Mouse (Mus musculus) hindbrain, embryonic 16.5 days (tissue): Measurements from ENCODE around the gene Snrpf. TPM values are rescaled to one million over a fixed set of nuclear protein-coding genes. Genes with fewer than 3 reads are reported as not detected.
A peak's percentile ranks its signal among the peaks of the same experiment; 100 is the strongest.
"Not testable (repeated sequence)": the region's sequence is repeated elsewhere in the genome, so short reads cannot be mapped to it uniquely, and the experiment has no call there.

Source experiments
- ATAC-seq: fragments of 200-750 bp; cut with Nextera tagmentation; 2 replicates; pipeline ENCODE4 v1.8.0; 2017; ENCODE audit warnings: moderate TSS enrichment, moderate library complexity
- H3K27ac ChIP-seq: fragments of 300-500 bp; sonication (generic); 2 replicates; pipeline ENCODE4 v1.5.1; 2014; ENCODE audit warnings: low read depth, mild to moderate bottlenecking, control low read depth, low read length, moderate library complexity
- H3K27me3 ChIP-seq: fragments of 300-500 bp; sonication (generic); replicated peaks from 2 replicates; pipeline ENCODE4 v1.6.1; 2014; ENCODE audit warnings: low read length; ENCODE audit not compliant: control insufficient read depth, insufficient read depth
- H3K36me3 ChIP-seq: fragments of 300-500 bp; sonication (generic); 2 replicates; pipeline ENCODE4 v1.6.1; 2014; ENCODE audit warnings: mild to moderate bottlenecking, low read length, moderate library complexity, mixed read lengths; ENCODE audit not compliant: control insufficient read depth, insufficient read depth
- H3K4me1 ChIP-seq: fragments of 300-500 bp; sonication (generic); 2 replicates; pipeline ENCODE4 v1.6.1; 2014; ENCODE audit warnings: low read depth, low read length; ENCODE audit not compliant: control insufficient read depth, insufficient read depth
- H3K4me2 ChIP-seq: fragments of 300-500 bp; sonication (generic); 2 replicates; pipeline ENCODE4 v1.6.1; 2014; ENCODE audit warnings: mild to moderate bottlenecking, low read length, control low read depth, moderate library complexity
- H3K4me3 ChIP-seq: fragments of 300-500 bp; sonication (generic); 2 replicates; pipeline ENCODE4 v1.5.1; 2014; ENCODE audit warnings: mild to moderate bottlenecking, low read length, control low read depth, moderate library complexity
- H3K9ac ChIP-seq: fragments of 300-500 bp; sonication (generic); 2 replicates; pipeline ENCODE4 v1.6.1; 2014; ENCODE audit warnings: low read depth, mild to moderate bottlenecking, control low read depth, low read length, moderate library complexity
- H3K9me3 ChIP-seq: fragments of 300-500 bp; sonication (generic); 2 replicates; pipeline ENCODE4 v1.6.1; 2014; ENCODE audit warnings: mild to moderate bottlenecking, low read length, moderate library complexity; ENCODE audit not compliant: control insufficient read depth
- WGBS: fragments of 180-500 bp; shearing (Covaris S2); extraction: QIAGEN DNeasy Blood & Tissue Kit; methylation state at CpG from one replicate; pipeline ENCODE4 v1.1.7; 2014; 5-methylcytosine and 5-hydroxymethylcytosine counted together
- polyA plus RNA-seq: library from polyadenylated mRNA; unstranded; fragments of >200 nt; fragmentation: Nextera tagmentation; extraction: Ambion mirVana; gene quantifications from 2 replicates; pipeline ENCODE4 v1.2.1, GENCODE M21; 2015

The Snrpf gene
- polyA plus RNA-seq, 1 experiment from 2014 or later = 54.7 TPM

- Histone ChIP-seq H3K4me2 (no peak overlapping the region), H3K4me3 (no peak overlapping the region), H3K27ac (no peak overlapping the region), H3K9me3 (no peaks in the 10 kb centered on the region), H3K27me3 (no peaks in the 10 kb centered on the region), H3K4me1 (no peaks in the 10 kb centered on the region), H3K36me3 (no peaks in the 10 kb centered on the region), H3K9ac (no peak overlapping the region)
- ATAC-seq = no peak
- 91% methylated on average over 11 of the region's 11 CpGs for WGBS
These were observed 21.5 kb downstream of the Snrpf start for GRCm38 (mm10) chr10:93567841-93568566.

- Histone ChIP-seq H3K9ac (no peak overlapping the region), H3K4me1 (no peaks in the 10 kb centered on the region), H3K4me2 (no peak overlapping the region), H3K36me3 (no peaks in the 10 kb centered on the region), H3K27ac (no peak overlapping the region), H3K4me3 (no peak overlapping the region), H3K9me3 (no peaks in the 10 kb centered on the region), H3K27me3 (no peaks in the 10 kb centered on the region)
- no peak for ATAC-seq
- WGBS = 93% methylated on average over 10 of the region's 10 CpGs
These were observed 22.4 kb downstream of the Snrpf start for GRCm38 (mm10) chr10:93567066-93567465.

GRCm38 (mm10) chr10:93564518-93565090 lies 24.9 kb downstream of the Snrpf start:
- WGBS = 88% methylated on average over 14 of the region's 14 CpGs
- ATAC-seq = no peak

GRCm38 (mm10) chr10:93559786-93560185 lies 29.7 kb downstream of the Snrpf start:
- H3K27ac ChIP-seq = no peak overlapping the region
- no peaks in the 10 kb centered on the region for H3K9me3 ChIP-seq
- no peaks in the 10 kb centered on the region for H3K4me1 ChIP-seq
- 48% methylated on average over 9 of the region's 9 CpGs for WGBS
- H3K4me2 ChIP-seq = no peak overlapping the region
- H3K4me3 ChIP-seq = no peak overlapping the region
- no peaks in the 10 kb centered on the region for H3K36me3 ChIP-seq
- no peaks in the 10 kb centered on the region; the same call in 1 of the 2 replicates for H3K27me3 ChIP-seq
- H3K9ac ChIP-seq = no peak overlapping the region
- no peak for ATAC-seq

More at GRCm38 (mm10) chr10:93564518-93565090, 24.9 kb downstream of the Snrpf start:
- no peaks in the 10 kb centered on the region; the same call in 1 of the 2 replicates for H3K27me3 ChIP-seq
- H3K27ac ChIP-seq = no peak overlapping the region
- H3K36me3 ChIP-seq = no peaks in the 10 kb centered on the region
- H3K9me3 ChIP-seq = no peaks in the 10 kb centered on the region
- no peak overlapping the region for H3K4me3 ChIP-seq
- no peak overlapping the region for H3K9ac ChIP-seq
- H3K4me1 ChIP-seq = no peaks in the 10 kb centered on the region
- H3K4me2 ChIP-seq = no peak overlapping the region

- H3K27me3 ChIP-seq, H3K4me3 ChIP-seq, H3K4me1 ChIP-seq, H3K27ac ChIP-seq, H3K9ac ChIP-seq, ATAC-seq, H3K36me3 ChIP-seq, H3K4me2 ChIP-seq, H3K9me3 ChIP-seq: not testable (repeated sequence)
- WGBS = 66% methylated on average over 2 of the region's 2 CpGs
These were observed 31.5 kb downstream of the Snrpf start for GRCm38 (mm10) chr10:93557971-93558370.

GRCm38 (mm10) chr10:93552596-93552995 lies 36.9 kb downstream of the Snrpf start:
- 90% methylated on average over 8 of the region's 8 CpGs for WGBS
- no peak for ATAC-seq
- H3K4me2 ChIP-seq = no peak overlapping the region

GRCm38 (mm10) chr10:93549821-93550220 lies 39.7 kb downstream of the Snrpf start:
- Histone ChIP-seq H3K4me3 (no peak overlapping the region), H3K27ac (no peak overlapping the region), H3K4me2 (no peak overlapping the region), H3K36me3 (no peaks in the 10 kb centered on the region), H3K27me3 (no peaks in the 10 kb centered on the region), H3K4me1 (no peaks in the 10 kb centered on the region; the same call in 1 of the 2 replicates), H3K9ac (no peak overlapping the region), H3K9me3 (no peaks in the 10 kb centered on the region)
- 83% methylated on average over 10 of the region's 10 CpGs for WGBS
- no peak for ATAC-seq

More at GRCm38 (mm10) chr10:93552596-93552995, 36.9 kb downstream of the Snrpf start:
- no peaks in the 10 kb centered on the region for H3K36me3 ChIP-seq
- H3K9me3 ChIP-seq = no peaks in the 10 kb centered on the region
- no peaks in the 10 kb centered on the region; the same call in 1 of the 2 replicates for H3K4me1 ChIP-seq
- no peak overlapping the region for H3K27ac ChIP-seq
- no peak overlapping the region for H3K4me3 ChIP-seq
- H3K9ac ChIP-seq = no peak overlapping the region
- H3K27me3 ChIP-seq = no peaks in the 10 kb centered on the region

GRCm38 (mm10) chr10:93548991-93549390 lies 40.5 kb downstream of the Snrpf start:
- Histone ChIP-seq H3K36me3 (no peaks in the 10 kb centered on the region), H3K9ac (no peak overlapping the region), H3K4me2 (no peak overlapping the region), H3K4me1 (no peaks in the 10 kb centered on the region; the same call in 1 of the 2 replicates), H3K4me3 (no peak overlapping the region), H3K9me3 (no peaks in the 10 kb centered on the region), H3K27me3 (no peaks in the 10 kb centered on the region), H3K27ac (no peak overlapping the region)
- 16% methylated on average over 7 of the region's 7 CpGs for WGBS
- peak; percentile 76 for ATAC-seq

GRCm38 (mm10) chr10:93547741-93548270 lies 41.7 kb downstream of the Snrpf start:
- Histone ChIP-seq H3K27me3 (no peaks in the 10 kb centered on the region), H3K9me3 (no peaks in the 10 kb centered on the region), H3K4me1 (no peaks in the 10 kb centered on the region; the same call in 1 of the 2 replicates), H3K4me2 (no peak overlapping the region), H3K36me3 (no peaks in the 10 kb centered on the region), H3K9ac (no peak overlapping the region), H3K27ac (no peak overlapping the region), H3K4me3 (no peak overlapping the region)
- ATAC-seq = no peak
- 91% methylated on average over 4 of the region's 4 CpGs for WGBS
